Mouse (Mus musculus): ENCODE results near the gene Rbfox2.

DNA sequence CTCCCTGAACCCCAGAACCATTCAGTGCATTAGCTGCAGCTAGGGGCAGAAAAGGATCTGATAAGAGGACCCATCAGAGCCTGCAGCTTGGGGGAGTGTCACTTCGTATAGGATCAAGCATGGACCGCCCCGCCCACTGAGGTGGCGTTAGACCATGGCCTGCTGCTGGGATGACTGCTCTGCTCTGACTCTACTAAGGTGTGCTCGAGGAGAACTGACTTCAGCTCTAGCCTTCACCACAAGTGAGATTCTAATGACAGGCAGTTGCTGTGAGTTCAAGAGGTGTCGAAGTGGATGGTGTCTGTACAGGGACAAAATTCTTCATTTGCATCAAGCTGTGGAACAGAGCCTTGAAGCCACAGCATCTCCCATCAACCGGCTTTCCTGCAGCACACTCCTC, 46.1 kb upstream of the Rbfox2 start:
- TF ChIP-seq CTCF (conservative IDR thresholded peaks at IDR 0.05; ENCODE audit: insufficient read depth, insufficient read length, low read depth, low read length) = no peak
- TF ChIP-seq POLR2A (IDR thresholded peaks at IDR 0.05; ENCODE audit: low read depth, low read length) = no peak
